Mouse (Mus musculus): ENCODE measurements at regions not wholly inside any gene's neighbourhood (a gene's known extent, or its start where the extent isn't known, plus 50 kb on each side); places are given as distances from the start of the nearest gene placed in this dataset.

DNA sequence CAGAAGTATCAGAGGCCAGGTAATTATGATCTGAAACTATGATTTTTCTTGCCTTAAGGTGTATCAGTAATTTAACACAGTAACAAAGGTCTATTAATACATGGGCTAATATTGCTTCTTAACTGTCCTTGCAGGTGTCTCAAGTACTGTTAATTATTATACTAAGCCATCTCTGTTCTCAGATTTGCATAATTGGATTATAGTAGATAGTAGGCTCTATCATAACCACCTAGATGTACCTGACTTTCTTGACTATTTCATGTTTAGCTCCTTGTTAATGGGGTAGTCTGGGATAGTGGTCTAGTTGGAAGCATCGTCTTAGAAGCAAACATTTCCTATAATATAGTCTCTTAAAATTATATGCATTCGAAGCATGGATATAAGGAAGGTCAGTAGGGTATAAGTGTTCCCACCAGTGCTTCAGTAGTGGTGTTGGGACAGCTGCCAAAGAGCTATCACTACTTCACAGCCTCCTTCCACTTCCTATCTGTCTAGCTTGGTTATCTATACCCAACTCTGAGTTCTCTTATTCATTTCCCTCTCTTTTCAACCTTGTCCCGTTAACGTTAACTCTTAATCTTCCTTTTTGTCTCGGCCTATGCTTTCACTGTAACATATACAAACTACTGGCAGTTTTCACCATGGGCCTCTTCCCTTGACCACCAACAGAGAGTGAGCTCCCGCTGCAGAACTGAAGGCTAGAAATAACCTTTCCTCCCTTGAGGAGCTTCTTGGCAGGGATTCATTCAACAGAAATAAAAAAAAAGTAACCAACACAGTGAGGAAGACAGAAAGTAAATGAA lies 630.9 kb upstream of the Lcorl start:
- TF ChIP-seq CTCF (IDR thresholded peaks at IDR 0.05; ENCODE audit: low read depth, low read length) (no peak), POLR2A (IDR thresholded peaks at IDR 0.05; ENCODE audit: borderline replicate concordance, low read depth, low read length) (no peak)
